Mouse (Mus musculus) retina, adult 2 months (tissue): ENCODE data around the gene Myo1c.

ENCODE experiments used
- DNase-seq: peaks from one replicate; pipeline ENCODE4 v3.0.0-alpha.2; 2012; ENCODE audit warnings: low read depth, low spot score

Gene Myo1c

DNA sequence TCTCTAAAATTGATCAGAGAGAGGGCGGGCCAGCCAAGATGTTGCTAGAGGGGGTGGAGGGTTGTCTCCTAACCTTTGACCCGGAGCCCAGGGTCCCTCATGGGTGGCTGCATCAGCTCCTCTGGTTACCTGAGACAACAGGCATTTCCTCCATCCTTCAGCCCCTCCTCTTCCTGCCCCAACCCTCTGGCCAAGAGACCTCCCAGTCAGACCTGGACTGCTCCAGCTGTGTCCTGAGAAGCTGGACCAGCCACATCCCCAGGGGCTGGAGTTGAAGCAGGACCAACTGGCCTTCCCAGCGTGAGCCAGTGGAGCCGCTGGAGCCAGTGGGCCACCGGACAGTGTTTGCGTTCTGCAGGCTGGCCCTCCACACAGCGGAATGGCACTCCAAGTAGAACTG, at the start of gene Myo1c:
Myo1c (plus strand) TSS at position 194 of the 400 bp plus-strand sequence.
- DNase-seq, result no peak

DNA sequence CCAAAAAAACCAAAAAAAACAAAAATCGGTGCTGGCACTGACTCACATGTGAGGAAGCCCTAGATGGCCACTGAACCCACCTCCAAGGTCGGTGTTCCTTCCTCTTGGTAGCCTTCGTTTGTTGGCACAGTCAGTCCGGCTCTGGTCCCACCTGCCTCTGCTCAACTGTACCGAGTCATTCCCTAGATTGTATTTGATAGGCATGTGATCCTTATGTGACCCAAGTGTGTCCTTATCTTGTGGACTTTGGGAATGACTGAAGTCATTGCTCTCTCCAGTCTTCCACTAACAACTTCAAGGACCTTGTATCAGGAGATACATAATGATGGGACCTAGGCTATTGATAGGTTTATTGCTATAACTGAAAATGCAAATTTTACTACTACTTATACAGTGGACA, 45.5 kb upstream of the Myo1c start:
- DNase-seq, result no peak

DNA sequence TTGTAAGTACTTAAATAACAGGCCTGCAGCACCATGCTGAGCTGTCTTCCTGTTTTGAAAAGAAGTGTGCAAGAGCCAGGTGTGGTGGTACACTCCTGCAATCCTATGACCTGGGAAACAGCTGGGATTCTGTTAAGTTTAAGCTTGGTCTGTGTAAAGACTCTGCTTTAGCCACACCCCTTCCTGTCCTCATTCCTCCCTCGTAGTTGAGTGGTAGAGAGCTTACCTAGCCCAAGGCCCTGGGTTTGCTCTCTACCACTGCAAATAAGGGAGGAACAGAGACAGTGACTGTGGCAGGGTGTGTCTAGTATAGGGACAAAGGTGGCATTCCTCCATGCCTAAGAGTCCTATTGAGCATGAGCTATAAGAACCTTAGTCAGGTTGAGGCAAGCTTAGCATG, 45.0 kb upstream of the Myo1c start:
- no peak for DNase-seq

DNA sequence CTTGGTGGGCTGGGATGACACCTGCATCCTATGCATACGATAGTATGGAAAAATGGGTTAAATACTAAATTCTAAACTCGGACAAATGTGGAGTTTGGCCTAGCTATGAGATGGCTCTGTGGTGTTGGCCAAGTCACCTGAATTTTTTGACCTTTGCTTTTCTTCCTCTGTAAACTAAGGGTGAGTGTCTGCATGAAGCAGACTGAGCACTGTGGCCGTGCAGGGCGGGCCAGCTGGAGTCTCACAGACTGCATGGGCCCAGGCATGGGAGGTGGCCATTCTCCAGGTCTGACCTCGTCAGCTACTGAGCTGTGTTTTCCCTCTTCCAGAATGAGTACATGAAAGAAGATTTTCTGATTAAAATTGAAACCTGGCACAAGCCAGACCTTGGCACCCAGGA, 41.5 kb upstream of the Myo1c start:
- DNase-seq, result no peak

DNA sequence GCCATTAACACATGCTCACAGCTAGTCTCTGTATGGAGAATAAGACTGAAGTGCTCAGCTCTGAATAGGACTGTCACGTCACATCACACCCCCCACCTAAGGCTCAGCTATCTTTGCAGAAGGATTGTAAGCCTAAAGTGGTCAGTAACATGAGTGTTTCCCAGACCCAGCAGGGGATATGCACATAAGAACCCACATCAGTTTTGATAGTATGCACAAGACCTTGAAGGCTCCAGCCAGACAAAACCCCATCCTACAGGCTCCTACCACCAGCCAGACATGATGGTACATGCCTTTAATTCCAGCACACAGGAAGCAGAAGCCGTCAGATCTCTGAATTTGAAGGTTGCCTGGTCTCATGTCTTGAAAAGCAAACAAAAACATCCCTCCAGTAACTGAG, 40.3 kb upstream of the Myo1c start:
- no peak for DNase-seq

DNA sequence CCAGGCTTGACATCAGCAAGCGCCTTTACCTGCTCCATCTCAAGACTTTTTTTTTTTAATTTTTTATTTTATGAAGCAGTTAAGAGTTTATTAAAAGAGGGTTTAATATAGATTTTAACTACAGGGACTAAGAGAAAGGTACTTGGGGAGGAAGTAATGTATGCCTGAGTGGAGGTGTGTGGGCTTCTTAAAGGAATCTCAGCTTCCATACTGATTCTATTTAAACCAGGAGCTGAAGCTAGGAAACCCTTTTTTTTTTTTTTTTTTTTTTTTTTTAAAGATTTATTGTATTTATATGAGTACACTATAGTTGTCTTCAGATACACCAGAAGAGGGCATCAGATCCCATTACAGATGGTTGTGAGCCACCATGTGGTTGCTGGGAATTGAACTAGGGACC, 35.5 kb upstream of the Myo1c start:
- DNase-seq, result no peak

DNA sequence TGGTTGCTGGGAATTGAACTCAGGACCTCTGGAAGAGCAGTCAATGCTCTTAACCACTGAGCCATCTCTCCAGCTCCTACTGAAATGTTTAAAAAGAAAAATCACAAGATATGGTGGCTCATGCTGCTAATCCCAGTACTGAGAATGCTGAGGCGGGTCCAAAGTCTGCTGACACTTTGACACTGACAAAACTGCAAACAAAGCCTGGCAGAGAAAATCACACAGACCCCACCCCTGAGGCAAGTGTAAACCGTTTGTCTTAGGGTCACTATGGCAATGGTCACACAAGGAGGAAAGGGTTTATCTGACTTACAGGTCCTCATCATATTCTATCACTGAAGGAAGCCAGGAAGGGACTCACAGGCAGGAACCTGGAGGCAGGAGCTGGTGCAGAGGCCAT, 34.7 kb upstream of the Myo1c start:
- DNase-seq, result no peak

DNA sequence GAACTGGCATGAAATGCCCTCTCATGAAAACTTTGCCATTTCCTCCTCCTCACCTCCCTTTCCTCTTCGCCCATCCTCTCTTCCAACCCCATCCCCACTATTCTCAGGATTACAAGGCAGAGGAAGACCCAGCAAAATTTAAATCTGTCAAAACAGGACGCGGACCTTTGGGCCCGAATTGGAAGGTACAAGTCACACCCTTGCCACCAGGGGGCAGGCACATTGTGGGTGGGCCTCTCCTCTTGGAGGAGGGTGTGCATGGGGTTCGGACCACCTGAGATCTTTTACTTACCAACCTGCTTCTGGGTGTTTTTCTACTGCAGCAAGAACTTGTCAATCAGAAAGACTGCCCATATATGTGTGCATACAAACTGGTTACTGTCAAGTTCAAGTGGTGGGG, 31.2 kb upstream of the Myo1c start:
- no peak for DNase-seq

DNA sequence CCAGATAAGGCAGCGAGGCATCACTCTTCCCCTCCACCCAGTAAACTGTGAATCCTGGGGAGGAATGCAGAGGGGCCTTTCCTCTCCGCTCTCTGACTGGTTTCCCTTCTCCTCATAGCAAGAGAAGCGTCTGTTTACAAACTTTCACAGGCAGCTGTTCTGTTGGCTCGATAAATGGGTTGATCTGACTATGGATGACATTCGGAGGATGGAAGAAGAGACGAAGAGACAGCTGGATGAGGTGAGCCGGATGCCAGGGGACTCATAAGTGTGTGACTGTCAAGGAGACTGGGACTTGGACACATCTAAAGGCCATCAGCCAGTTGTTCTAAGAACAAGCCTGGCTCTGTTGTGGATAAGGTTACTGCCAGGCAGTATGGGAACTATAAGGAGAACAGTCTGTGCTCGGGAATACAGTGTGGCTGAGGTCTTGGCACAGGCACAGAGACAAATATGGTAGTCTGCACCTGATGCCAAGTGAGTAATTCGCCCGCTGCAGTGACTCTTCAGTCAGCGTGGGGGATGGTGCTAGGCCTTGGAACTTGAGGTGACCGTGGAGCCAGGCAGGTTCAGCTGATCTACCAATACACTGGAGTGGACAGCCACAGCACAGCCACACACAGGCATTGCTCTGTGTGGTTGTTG, 30.0 kb upstream of the Myo1c start:
- DNase-seq, result no peak

DNA sequence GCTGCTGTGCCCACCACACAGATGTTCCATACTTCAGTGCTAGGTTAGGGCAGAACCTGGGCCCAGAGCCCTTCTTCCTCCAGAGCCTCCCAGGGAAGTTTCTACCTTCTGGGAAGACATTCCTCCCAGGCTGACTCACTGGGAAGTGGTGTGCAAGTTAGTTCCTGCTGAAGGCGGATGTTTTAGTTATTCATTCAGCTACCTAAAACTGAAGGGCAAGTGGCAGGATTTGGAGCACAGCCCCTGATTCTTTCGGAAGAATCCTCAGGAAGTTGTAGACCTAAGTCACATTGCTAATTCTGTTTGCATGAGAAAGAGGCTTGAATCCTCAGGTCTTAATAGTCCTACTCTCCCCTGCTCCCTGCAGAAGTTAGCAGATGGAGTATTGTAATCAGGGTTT, 28.9 kb upstream of the Myo1c start:
- no peak for DNase-seq

DNA sequence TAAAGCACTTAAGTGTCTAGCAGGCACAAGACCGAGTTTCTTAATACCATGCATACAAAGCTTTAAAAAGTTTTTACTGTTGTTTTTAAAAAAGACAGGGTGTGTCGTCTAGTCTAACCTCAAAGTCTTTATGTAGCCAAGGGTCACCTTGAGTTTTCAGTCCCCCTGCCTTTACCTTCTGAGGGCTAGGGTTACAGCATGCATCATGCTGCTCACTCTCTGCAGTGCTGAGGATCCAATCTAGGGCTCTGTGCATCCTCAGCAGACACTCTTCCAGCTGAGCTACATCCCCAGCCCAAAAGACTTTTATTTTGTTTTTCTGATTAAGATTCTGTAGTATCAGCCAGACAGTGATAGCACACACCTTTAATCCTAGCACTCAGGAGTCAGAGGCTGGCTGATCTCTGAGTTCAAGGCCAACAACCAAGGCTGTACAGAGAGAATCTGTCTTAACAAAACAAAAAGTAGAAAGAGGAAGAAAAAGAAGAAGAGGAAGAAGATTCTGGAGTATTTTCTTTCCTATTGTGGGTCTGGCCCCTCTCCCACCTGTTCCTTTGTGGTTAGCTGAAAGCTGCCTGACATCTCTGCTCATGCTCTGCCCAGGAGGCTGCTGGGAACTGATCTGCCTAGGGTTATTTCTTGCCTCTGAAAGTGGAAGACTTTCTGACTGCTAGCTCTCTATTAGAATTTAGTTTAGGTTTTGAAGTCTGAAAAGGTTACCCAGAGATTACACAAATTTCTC, 27.5 kb upstream of the Myo1c start:
- DNase-seq, result no peak

DNA sequence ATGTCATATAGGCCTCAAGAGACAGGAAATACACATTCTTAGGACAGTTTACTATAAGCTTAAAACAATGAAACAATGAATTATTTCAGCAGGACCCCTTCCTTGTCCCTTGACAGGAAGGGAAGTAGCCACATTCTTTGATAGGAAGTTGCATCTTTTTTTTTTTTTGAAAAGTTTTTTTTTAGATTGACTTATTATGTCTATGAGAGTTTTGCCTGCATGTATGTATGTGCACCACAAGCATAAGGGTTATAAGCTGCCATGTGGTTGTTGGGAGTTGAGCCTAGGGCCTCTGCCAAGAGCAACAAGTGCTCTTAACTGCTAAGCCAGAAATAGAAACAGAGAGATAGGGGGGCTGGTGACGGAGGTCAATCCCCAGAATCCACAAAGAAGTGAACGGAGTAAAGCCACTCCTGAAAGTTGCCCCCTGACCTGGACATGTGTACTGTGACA, 26.2 kb upstream of the Myo1c start:
- DNase-seq, result no peak

DNA sequence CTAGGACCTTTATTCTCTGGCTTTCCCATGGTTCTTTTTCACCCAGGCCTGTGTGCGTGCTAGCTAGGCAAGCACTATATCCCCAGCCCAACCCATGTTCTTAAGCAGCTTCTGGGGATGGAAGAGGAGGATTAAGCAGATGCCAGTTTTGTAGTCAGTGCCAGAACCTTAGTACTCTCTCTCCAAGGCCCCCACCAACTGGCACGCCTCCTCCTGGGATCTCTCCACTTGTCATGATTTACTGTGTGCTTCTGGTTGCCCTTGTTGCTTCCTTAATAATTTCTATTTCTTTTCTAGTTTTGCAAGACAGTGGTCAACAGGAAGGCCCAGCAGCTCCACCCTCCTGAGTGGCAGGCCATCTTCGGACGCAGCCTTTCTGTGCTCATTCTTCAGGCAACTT, 24.5 kb upstream of the Myo1c start:
- peak; percentile 48 for DNase-seq

DNA sequence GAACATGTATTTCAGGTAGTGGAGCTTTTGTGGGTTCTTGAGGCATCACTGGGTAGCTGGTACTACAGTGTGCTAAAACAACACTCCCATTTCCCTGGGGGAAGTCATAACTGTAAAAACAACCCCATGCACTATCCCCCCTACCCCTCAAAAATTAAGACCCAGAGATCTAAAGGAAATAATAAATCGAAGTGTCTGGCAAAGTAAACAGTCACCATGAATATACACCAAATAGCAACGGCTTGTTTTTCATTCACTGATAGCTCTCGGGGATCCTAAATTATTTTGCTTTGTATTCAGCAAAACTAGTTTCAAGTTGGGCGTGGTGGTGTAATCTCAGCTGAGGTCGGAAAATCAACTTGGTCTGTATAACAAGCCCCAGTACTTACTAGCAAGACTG, 20.2 kb upstream of the Myo1c start:
- DNase-seq, result no peak

DNA sequence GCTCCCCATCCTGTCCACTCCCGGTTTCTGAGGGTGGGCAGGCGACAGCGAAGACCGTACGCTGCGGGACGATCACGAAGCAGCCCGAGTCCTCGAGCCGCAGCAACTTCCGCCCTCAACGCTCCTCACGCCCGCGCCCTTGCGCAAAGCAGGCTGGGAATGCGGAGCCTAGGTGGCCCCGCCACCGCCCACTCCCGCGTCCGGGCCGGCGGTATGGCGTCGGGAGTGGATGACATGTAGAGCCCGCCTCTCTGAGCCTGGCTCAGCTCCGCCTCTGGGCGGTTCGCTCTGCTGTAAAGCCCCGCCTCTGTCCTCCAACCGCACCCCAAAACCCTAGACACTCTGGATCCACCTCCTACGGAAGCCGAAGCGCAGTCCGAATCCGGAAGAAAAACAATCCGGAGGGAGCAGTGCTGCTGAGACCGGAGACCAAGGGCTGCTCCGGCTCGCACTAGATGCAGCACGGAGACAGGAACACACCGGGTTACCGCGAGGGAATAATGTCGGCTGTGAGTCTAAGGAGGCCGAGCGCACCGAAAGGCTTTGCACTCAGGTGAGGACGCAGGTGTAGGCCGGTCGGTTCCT, 19.6 kb upstream of the Myo1c start, which contains the start of gene Inpp5k:
Inpp5k (plus strand) TSS at position 344 of the 585 bp plus-strand sequence.
- DNase-seq, result peak; percentile 90

DNA sequence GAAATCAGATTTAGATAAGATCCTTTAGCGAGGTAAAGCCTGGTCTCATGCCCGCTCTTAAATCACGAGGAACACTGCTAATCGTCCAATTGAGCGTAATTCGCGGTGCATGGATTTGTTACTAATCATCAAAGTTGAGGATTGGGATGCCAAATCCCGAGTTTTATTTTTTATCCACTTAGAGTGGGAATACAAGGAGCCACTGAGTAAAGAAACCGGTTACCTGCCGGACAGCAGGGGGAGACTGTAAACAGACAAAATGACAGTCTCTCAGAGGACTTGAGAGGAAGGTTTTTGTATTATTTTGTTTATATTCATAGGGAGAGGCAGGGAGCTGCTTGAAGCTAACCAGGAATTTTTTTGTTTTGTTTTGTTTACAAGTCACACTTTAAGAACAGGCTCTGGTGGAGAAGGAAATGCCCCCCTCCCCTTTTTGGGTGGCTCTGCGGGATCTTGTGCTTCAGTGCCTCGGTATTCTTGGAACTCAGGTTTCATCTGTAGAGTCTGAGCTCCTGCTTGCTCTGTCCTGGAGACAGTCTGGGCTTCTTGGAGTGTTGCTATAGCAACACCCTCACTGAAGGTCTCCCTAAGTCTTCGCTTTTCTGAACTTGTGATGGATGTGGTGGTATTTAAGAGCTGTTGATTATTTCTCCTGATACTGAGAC, 18.6 kb upstream of the Myo1c start:
- DNase-seq, result no peak

DNA sequence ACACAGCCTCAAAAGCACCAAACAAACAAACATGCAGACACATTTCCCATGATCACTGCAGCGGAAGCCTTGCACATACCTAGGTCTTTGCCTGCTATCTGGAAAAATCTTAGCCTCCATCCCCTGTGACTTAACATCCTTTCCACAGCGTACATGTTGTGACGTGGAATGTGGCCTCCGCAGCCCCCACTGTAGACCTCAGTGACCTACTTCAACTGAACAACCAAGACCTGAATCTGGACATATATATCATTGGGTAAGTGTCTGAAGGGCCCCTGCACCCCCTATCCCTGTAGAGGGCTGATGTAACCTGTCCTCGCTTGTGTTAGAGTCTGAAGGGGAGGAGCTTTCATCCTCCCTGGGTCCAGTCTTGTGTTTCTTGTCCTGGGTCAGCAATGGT, 17.4 kb upstream of the Myo1c start:
- DNase-seq, result no peak

DNA sequence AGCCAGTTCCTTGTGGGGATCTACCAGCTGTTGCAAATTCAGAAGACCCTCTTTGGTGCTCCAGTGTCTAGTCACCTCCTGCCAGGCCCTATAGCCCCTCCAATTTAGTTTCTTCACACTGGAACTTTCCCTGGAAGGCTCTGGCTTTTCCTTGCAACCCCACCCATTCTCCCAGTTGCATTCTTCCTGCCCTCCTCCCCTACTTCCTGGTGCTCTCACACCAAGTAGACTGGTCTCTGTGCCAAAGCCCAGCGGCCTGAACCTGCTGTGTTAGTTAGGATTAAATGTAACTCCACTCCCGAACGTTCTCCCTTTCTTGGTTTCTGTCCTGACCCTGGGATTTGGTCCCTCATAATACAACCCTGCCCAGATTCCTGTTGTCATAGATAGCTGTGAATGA, 15.5 kb upstream of the Myo1c start:
- DNase-seq, result no peak

DNA sequence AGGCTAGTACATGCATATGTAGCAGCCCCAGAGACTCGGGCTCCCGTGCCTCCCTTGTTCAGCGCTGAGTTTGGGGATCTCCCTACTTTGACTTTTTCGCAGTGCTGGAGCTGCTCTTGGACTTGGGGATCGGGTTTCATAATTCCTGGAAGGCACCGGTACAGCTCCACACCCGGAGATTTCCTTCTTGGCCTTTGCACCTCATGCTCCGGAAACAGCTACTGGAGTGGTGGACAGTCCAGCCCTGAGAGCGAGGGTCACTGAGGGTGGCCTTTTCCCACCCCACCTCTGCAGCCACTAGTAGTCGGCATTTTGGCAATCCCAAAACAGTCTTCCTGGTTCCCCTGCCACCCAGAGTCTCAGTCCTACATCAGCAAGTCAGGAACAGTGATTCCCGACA, 15.0 kb upstream of the Myo1c start:
- DNase-seq, result no peak

DNA sequence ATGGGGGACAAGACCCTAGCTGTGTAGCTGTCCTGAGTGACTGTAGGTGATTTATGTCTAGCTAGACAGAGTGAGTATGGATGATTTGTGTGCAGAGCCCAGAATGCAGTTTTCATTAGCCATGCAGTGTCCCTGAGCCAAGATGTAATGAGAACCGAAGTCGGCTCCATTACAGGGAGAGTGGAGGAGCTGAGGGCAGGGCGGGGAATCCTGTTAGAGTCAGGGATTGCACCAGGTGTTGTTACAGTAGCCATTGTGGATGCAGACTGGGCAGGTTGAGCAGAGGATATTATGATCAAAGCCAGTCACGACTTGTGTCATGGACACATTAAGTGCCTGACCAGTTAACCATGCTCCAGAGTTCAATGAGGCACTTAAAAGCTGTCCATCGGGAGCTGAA, 7.0 kb upstream of the Myo1c start:
- DNase-seq, result no peak

DNA sequence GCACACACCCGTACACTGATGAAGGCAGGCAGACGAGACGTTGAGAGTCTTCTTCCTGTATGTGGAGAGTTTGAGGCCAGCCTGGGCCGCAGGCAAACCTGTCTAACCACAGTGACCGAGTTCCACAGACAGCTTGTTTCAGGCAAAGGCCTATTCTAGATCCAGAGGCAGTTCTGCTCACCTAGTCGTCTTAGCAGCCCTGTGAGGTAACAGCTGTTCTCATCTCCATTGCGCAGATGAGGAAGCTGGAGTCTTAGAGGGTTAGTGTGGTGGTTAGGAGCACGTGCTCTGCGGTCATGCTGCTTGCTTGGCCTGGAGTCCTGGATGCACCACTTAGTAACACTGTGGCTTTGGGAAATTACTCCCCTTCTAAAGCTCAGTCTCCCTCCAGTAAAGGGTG, 5.6 kb upstream of the Myo1c start:
- DNase-seq, result no peak

DNA sequence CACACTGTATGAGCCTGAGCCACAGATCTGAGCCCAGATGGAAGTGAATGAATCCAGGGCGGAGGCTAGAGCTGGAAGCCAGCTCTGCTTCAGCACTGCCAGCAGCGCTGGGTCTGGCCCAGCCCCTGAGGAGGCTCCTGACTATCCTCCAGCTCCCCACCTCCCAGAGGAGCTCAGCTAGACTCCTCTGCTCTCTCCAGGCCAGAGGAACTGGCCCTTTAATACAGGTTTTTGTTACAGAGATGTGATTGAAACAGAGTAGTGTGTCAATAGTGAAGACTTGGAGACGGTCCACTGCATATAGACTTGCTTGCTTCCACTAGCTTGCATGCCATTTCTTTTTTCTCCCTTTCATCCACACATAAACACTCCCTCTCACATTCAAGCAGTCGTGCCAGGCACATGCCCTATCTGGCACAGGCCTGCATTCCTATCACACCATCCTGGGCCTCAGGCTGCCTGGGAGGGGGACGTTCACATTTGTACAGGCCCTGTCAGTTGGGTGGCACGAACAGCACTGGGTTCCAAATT, 2.6 kb upstream of the Myo1c start:
- DNase-seq, result no peak
